Mouse (Mus musculus) neural tube, embryonic 13.5 days (tissue): ENCODE results near the gene Epc2. TPM values are rescaled to one million over a fixed set of nuclear protein-coding genes. Genes with fewer than 3 reads are reported as not detected.

Source experiments
- ATAC-seq: fragments of 200-750 bp; cut with Nextera tagmentation; 2 replicates; pipeline ENCODE4 v1.8.0; 2017; ENCODE audit warnings: low read depth, mild to moderate bottlenecking, moderate TSS enrichment, moderate library complexity
- H3K27ac ChIP-seq: fragments of 300-500 bp; sonication (generic); replicated peaks from 2 replicates; pipeline ENCODE4 v1.5.1; 2015; ENCODE audit warnings: moderate library complexity, mild to moderate bottlenecking, inconsistent platforms
- H3K27me3 ChIP-seq: fragments of 300-500 bp; sonication (generic); 2 replicates; pipeline ENCODE4 v1.6.1; 2015; ENCODE audit warnings: mild to moderate bottlenecking, inconsistent platforms
- H3K36me3 ChIP-seq: fragments of 300-500 bp; sonication (generic); 2 replicates; pipeline ENCODE4 v1.6.1; 2015; ENCODE audit warnings: mild to moderate bottlenecking, inconsistent platforms
- H3K4me1 ChIP-seq: fragments of 300-500 bp; sonication (generic); replicated peaks from 2 replicates; pipeline ENCODE4 v1.6.1; 2015; ENCODE audit warnings: inconsistent platforms
- H3K4me2 ChIP-seq: fragments of 300-500 bp; sonication (generic); 2 replicates; pipeline ENCODE4 v1.6.1; 2015; ENCODE audit warnings: inconsistent platforms, mild to moderate bottlenecking, moderate library complexity
- H3K4me3 ChIP-seq: fragments of 300-500 bp; sonication (generic); 2 replicates; pipeline ENCODE4 v1.5.1; 2015; ENCODE audit warnings: mild to moderate bottlenecking, inconsistent platforms
- H3K9ac ChIP-seq: fragments of 300-500 bp; sonication (generic); 2 replicates; pipeline ENCODE4 v1.6.1; 2015; ENCODE audit warnings: moderate library complexity, mild to moderate bottlenecking, inconsistent platforms
- H3K9me3 ChIP-seq: fragments of 300-500 bp; sonication (generic); 2 replicates; pipeline ENCODE4 v1.6.1; 2016; ENCODE audit warnings: inconsistent platforms
- WGBS: fragments of 180-500 bp; shearing (Covaris S2); methylation state at CpG from one replicate; pipeline ENCODE4 v1.1.7; 2015; 5-methylcytosine and 5-hydroxymethylcytosine counted together
- polyA plus RNA-seq: library from polyadenylated mRNA; unstranded; fragments of >200 nt; fragmentation: Nextera tagmentation; extraction: Ambion mirVana; gene quantifications from 2 replicates; pipeline ENCODE4 v1.2.1, GENCODE M21; 2015

The Epc2 gene
- polyA plus RNA-seq, 1 experiment from 2014 or later = 9.8 TPM

- H3K27ac ChIP-seq = no peak overlapping the region
- no peak overlapping the region for H3K4me2 ChIP-seq
- H3K36me3 ChIP-seq = no peaks in the 10 kb centered on the region
- 0 out of 2 replicates have a peak, but pooled peaks cover 3% of the 10 kb centered on the region for H3K27me3 ChIP-seq
- 68% methylated on average over 2 of the region's 2 CpGs for WGBS
- H3K9ac ChIP-seq = no peak overlapping the region
- no peak overlapping the region for H3K4me3 ChIP-seq
- H3K4me1 ChIP-seq = peaks cover 15% of the 10 kb centered on the region
- no peaks in the 10 kb centered on the region for H3K9me3 ChIP-seq
- ATAC-seq = no peak
These were observed 5.0 kb upstream of the Epc2 start for GRCm38 (mm10) chr2:49446238-49446637.

GRCm38 (mm10) chr2:49447586-49448475, 3.5 kb upstream of the Epc2 start:
- WGBS = 42% methylated on average over 8 of the region's 8 CpGs

GRCm38 (mm10) chr2:49450467-49450866, 819 bp upstream of the Epc2 start:
- peak overlapping the region; percentile 83 for H3K4me2 ChIP-seq
- peak overlapping the region; percentile 98 for H3K9ac ChIP-seq
- 8% methylated on average over 4 of the region's 4 CpGs for WGBS
- no peak for ATAC-seq
- 0 out of 2 replicates have a peak, but pooled peaks cover 3% of the 10 kb centered on the region for H3K27me3 ChIP-seq
- no peaks in the 10 kb centered on the region for H3K36me3 ChIP-seq
- H3K4me1 ChIP-seq = peaks cover 34% of the 10 kb centered on the region
- no peaks in the 10 kb centered on the region for H3K9me3 ChIP-seq
- H3K27ac ChIP-seq = peak overlapping the region; percentile 100; the same call in 1 of the 2 replicates
- peak overlapping the region; percentile 91 for H3K4me3 ChIP-seq

More at GRCm38 (mm10) chr2:49447586-49448475, 3.5 kb upstream of the Epc2 start:
- no peaks in the 10 kb centered on the region for H3K36me3 ChIP-seq
- no peak overlapping the region for H3K4me3 ChIP-seq
- peak overlapping the region; percentile 34; the same call in 1 of the 2 replicates for H3K9ac ChIP-seq
- 0 out of 2 replicates have a peak overlapping the region, but pooled peaks have one; percentile 13 for H3K27ac ChIP-seq
- 0 out of 2 replicates have a peak, but pooled peaks cover 3% of the 10 kb centered on the region for H3K27me3 ChIP-seq
- H3K9me3 ChIP-seq = no peaks in the 10 kb centered on the region
- H3K4me2 ChIP-seq = 0 out of 2 replicates have a peak overlapping the region, but pooled peaks have one; percentile 9
- no peak for ATAC-seq
- H3K4me1 ChIP-seq = peaks cover 15% of the 10 kb centered on the region

GRCm38 (mm10) chr2:49451637-49452211, 438 bp downstream of the Epc2 start:
- 1% methylated on average over 47 of the region's 64 CpGs for WGBS
- H3K4me3 ChIP-seq = peak overlapping the region; percentile 91
- 0 out of 2 replicates have a peak, but pooled peaks cover 3% of the 10 kb centered on the region for H3K27me3 ChIP-seq
- ATAC-seq = peak; percentile 90
- peak overlapping the region; percentile 68 for H3K4me2 ChIP-seq
- no peaks in the 10 kb centered on the region for H3K36me3 ChIP-seq
- no peaks in the 10 kb centered on the region for H3K9me3 ChIP-seq
- H3K27ac ChIP-seq = peak overlapping the region; percentile 100
- peak overlapping the region; percentile 98 for H3K9ac ChIP-seq
- H3K4me1 ChIP-seq = peaks cover 44% of the 10 kb centered on the region

GRCm38 (mm10) chr2:49452451-49453081, 1.3 kb downstream of the Epc2 start:
- WGBS = under 1% methylated on average over 37 of the region's 37 CpGs

GRCm38 (mm10) chr2:49457797-49458196, 6.5 kb downstream of the Epc2 start:
- peaks cover 5% of the 10 kb centered on the region; the same call in 1 of the 2 replicates for H3K36me3 ChIP-seq
- H3K4me2 ChIP-seq = no peak overlapping the region
- H3K4me1 ChIP-seq = peaks cover 29% of the 10 kb centered on the region
- ATAC-seq = no peak
- WGBS = 81% methylated on average over 2 of the region's 2 CpGs
- H3K4me3 ChIP-seq = no peak overlapping the region
- no peak overlapping the region for H3K9ac ChIP-seq
- no peaks in the 10 kb centered on the region for H3K27me3 ChIP-seq
- no peak overlapping the region for H3K27ac ChIP-seq
- 0 out of 2 replicates have a peak, but pooled peaks cover 10% of the 10 kb centered on the region for H3K9me3 ChIP-seq

More at GRCm38 (mm10) chr2:49452451-49453081, 1.3 kb downstream of the Epc2 start:
- Histone ChIP-seq H3K36me3 (no peaks in the 10 kb centered on the region), H3K4me2 (peak overlapping the region; percentile 68), H3K4me1 (peaks cover 44% of the 10 kb centered on the region), H3K4me3 (peak overlapping the region; percentile 91), H3K27me3 (0 out of 2 replicates have a peak, but pooled peaks cover 3% of the 10 kb centered on the region), H3K9ac (peak overlapping the region; percentile 98), H3K9me3 (no peaks in the 10 kb centered on the region), H3K27ac (peak overlapping the region; percentile 100)
- peak; percentile 57 for ATAC-seq

GRCm38 (mm10) chr2:49465672-49466222, 14.5 kb downstream of the Epc2 start:
- ATAC-seq = no peak
- H3K4me3 ChIP-seq = no peak overlapping the region
- 89% methylated on average over 3 of the region's 3 CpGs for WGBS
- peaks cover 5% of the 10 kb centered on the region; the same call in 1 of the 2 replicates for H3K36me3 ChIP-seq
- no peak overlapping the region for H3K9ac ChIP-seq
- no peak overlapping the region for H3K4me2 ChIP-seq
- H3K27ac ChIP-seq = no peak overlapping the region
- 0 out of 2 replicates have a peak, but pooled peaks cover 5% of the 10 kb centered on the region for H3K9me3 ChIP-seq
- H3K27me3 ChIP-seq = no peaks in the 10 kb centered on the region
- peaks cover 6% of the 10 kb centered on the region; the same call in 1 of the 2 replicates for H3K4me1 ChIP-seq

- no peak for ATAC-seq
- Histone ChIP-seq H3K4me2 (no peak overlapping the region), H3K27ac (no peak overlapping the region), H3K4me1 (peaks cover 10% of the 10 kb centered on the region), H3K36me3 (no peaks in the 10 kb centered on the region), H3K27me3 (no peaks in the 10 kb centered on the region), H3K4me3 (no peak overlapping the region), H3K9ac (no peak overlapping the region), H3K9me3 (no peaks in the 10 kb centered on the region)
- 90% methylated on average over 1 of the region's 1 CpGs for WGBS
These were observed 15.8 kb downstream of the Epc2 start for GRCm38 (mm10) chr2:49467038-49467437.

GRCm38 (mm10) chr2:49471188-49471587, 19.9 kb downstream of the Epc2 start:
- no peak overlapping the region for H3K4me3 ChIP-seq
- H3K4me1 ChIP-seq = peaks cover 11% of the 10 kb centered on the region
- H3K27me3 ChIP-seq = no peaks in the 10 kb centered on the region
- no peaks in the 10 kb centered on the region for H3K9me3 ChIP-seq
- 89% methylated on average over 3 of the region's 3 CpGs for WGBS
- no peak overlapping the region for H3K4me2 ChIP-seq
- no peak for ATAC-seq
- no peak overlapping the region for H3K27ac ChIP-seq
- H3K36me3 ChIP-seq = no peaks in the 10 kb centered on the region
- no peak overlapping the region for H3K9ac ChIP-seq

- Histone ChIP-seq H3K27ac (no peak overlapping the region), H3K27me3 (no peaks in the 10 kb centered on the region), H3K4me2 (no peak overlapping the region), H3K9ac (no peak overlapping the region), H3K4me1 (peaks cover 11% of the 10 kb centered on the region), H3K36me3 (no peaks in the 10 kb centered on the region), H3K4me3 (no peak overlapping the region), H3K9me3 (no peaks in the 10 kb centered on the region)
- no peak for ATAC-seq
- 82% methylated on average over 5 of the region's 5 CpGs for WGBS
These were observed 20.5 kb downstream of the Epc2 start for GRCm38 (mm10) chr2:49471641-49472355.

GRCm38 (mm10) chr2:49472443-49472842, 21.2 kb downstream of the Epc2 start:
- peaks cover 11% of the 10 kb centered on the region for H3K4me1 ChIP-seq
- H3K36me3 ChIP-seq = no peaks in the 10 kb centered on the region
- H3K9ac ChIP-seq = no peak overlapping the region
- H3K9me3 ChIP-seq = no peaks in the 10 kb centered on the region
- no peak overlapping the region for H3K4me2 ChIP-seq
- WGBS = 91% methylated on average over 6 of the region's 6 CpGs
- no peak overlapping the region for H3K4me3 ChIP-seq
- no peak for ATAC-seq
- H3K27me3 ChIP-seq = no peaks in the 10 kb centered on the region
- H3K27ac ChIP-seq = no peak overlapping the region
